Mouse (Mus musculus) spleen, adult 2 months (tissue): ENCODE measurements around the gene Adamts8.

Experiments used
- CTCF ChIP-seq: fragments of 200-500 bp; IDR thresholded peaks from 2 replicates; pipeline ENCODE4 v1.5.1; 2011; ENCODE audit warnings: mild to moderate bottlenecking, inconsistent platforms; ENCODE audit not compliant: insufficient read depth, insufficient read length, insufficient replicate concordance; ENCODE audit errors: extremely low read depth
- POLR2A ChIP-seq: fragments of 200-500 bp; IDR thresholded peaks from 2 replicates; pipeline ENCODE4 v1.6.1; 2011; ENCODE audit warnings: low read depth, low read length, inconsistent platforms

DNA sequence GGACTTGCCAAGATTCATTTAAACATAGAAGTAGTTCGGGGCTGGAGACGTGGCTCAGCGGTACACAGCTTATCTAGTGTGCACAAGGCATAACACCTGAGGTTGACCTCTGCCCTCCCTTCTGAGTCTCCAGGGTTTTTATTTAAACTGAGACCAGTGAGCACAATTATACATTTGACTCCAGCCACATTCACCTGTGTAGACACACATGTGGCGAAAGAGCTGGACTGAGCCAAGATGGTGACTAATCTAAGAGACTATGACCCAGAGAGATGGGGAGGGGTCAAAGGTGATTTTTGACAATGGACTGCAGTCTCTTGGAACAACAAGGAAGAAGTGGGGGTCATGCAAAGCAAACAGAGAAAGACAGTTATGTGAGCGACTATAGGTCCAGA, 34.1 kb upstream of the Adamts8 start:
- TF ChIP-seq CTCF (no peak), POLR2A (no peak)
